Mouse (Mus musculus): ENCODE measurements around the gene Actn1. TPM values are rescaled to one million over a fixed set of nuclear protein-coding genes. Genes with fewer than 3 reads are reported as not detected.
A peak's percentile ranks its signal among the peaks of the same experiment; 100 is the strongest.

Actn1 gene
- polyA plus RNA-seq, 1 experiment from 2014 or later: 8.0 TPM

DNA sequence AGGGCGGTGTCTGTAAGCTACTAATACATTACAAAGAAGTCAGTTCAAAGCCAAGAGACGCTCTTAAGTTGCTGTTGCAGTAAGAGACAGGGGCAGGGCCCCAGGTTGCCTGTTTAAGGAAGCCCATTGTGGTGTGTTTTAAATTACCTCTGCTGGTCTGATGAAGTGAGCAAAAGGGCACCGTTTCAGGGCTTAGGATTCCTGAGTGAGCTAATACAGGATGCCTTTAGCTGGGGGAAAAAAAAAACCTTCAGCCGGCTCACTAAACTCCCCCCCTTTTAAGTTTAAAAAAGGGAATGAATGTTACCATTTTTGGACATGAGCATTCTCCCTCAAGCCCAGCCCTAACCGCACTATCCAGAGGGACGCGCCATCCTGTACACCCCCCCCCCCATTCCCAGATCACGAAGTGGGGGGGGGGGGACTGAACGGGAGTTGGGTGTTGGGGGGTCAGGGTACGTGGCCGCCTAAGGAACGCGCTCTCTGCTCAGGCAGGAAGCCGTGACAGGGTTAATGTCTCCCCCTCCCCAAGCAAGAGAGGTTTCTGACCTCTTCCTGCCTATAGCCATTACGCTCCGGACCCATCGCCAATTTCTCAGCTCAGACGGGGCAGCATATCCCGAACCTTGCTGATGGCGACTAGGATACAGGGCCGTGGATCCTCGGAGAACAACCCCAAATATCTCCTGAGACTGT lies 1.5 kb downstream of the Actn1 start:
- Histone ChIP-seq H3K27ac (replicated peaks) (peak overlapping the region; percentile 89), H3K9me3 (replicated peaks) (no peaks in the 10 kb centered on the region), H3K4me3 (replicated peaks) (peak overlapping the region; percentile 91), H3K4me2 (peak overlapping the region; percentile 93), H3K36me3 (no peaks in the 10 kb centered on the region), H3K27me3 (replicated peaks) (no peaks in the 10 kb centered on the region), H3K4me1 (peaks cover 29% of the 10 kb centered on the region), H3K9ac (replicated peaks) (peak overlapping the region; percentile 84)
- WGBS: 1% methylated on average over 22 of the region's 22 CpGs
- ATAC-seq (ENCODE audit: low FRiP score): no peak

GRCm38 (mm10) chr12:80251978-80252377 lies 8.2 kb downstream of the Actn1 start:
- Histone ChIP-seq H3K4me3 (replicated peaks) (no peak overlapping the region), H3K27me3 (replicated peaks) (no peaks in the 10 kb centered on the region), H3K27ac (replicated peaks) (no peak overlapping the region), H3K36me3 (no peaks in the 10 kb centered on the region), H3K9me3 (replicated peaks) (no peaks in the 10 kb centered on the region), H3K4me1 (peaks cover 9% of the 10 kb centered on the region; the same call in 1 of the 2 replicates), H3K9ac (replicated peaks) (no peak overlapping the region), H3K4me2 (no peak overlapping the region)
- ATAC-seq (ENCODE audit: low FRiP score): no peak
- 54% methylated on average over 2 of the region's 2 CpGs for WGBS

DNA sequence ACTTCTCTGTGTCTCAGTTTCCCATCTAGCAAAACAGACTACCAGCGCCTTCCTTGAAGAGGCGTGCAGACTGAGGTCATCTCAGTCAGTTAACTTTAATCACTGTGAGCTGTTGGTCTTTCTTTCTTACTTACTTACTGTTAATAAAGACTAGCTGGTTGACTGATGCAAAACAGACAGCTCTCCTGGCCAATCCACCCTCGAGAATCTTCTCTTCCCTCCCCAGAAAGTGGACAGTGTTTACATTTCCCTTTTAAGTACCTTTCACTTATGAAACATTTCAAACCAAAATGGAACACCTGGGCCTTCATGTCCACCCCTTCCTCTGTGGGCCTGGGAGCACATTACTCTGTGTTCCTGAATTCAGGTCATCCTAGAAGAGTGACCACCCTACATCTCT lies 8.6 kb downstream of the Actn1 start:
- no peak overlapping the region for H3K9ac ChIP-seq (replicated peaks)
- no peaks in the 10 kb centered on the region for H3K36me3 ChIP-seq
- H3K9me3 ChIP-seq (replicated peaks): no peaks in the 10 kb centered on the region
- H3K4me3 ChIP-seq (replicated peaks): no peak overlapping the region
- 83% methylated on average over 3 of the region's 3 CpGs for WGBS
- peaks cover 12% of the 10 kb centered on the region for H3K4me1 ChIP-seq
- no peak overlapping the region for H3K27ac ChIP-seq (replicated peaks)
- no peak for ATAC-seq (ENCODE audit: low FRiP score)
- no peaks in the 10 kb centered on the region for H3K27me3 ChIP-seq (replicated peaks)
- no peak overlapping the region for H3K4me2 ChIP-seq

DNA sequence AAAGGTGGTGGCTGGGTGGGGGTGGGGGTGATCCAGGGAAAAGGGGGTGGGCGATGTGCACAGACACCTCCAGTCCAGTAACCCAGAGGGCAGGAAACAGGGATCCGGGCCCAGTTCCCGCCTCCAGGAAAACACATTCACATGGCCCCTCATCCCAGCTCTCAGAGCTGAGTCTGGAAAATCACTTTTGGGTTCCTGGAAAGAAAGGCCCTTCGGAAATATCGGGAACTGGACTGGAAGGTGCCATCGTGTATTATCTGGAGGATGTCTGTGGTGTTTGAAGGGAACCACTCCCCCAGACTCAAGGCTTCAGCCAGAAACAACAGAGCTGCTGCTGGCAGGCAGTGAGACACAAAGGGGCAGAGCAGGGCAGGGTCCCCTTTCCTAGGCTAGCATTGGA lies 10.6 kb downstream of the Actn1 start:
- H3K4me1 ChIP-seq: peaks cover 15% of the 10 kb centered on the region
- no peaks in the 10 kb centered on the region for H3K9me3 ChIP-seq (replicated peaks)
- no peaks in the 10 kb centered on the region for H3K27me3 ChIP-seq (replicated peaks)
- H3K27ac ChIP-seq (replicated peaks): no peak overlapping the region; the same call in 1 of the 2 replicates
- no peak overlapping the region for H3K4me3 ChIP-seq (replicated peaks)
- no peaks in the 10 kb centered on the region for H3K36me3 ChIP-seq
- 73% methylated on average over 6 of the region's 6 CpGs for WGBS
- H3K9ac ChIP-seq (replicated peaks): no peak overlapping the region
- no peak overlapping the region for H3K4me2 ChIP-seq
- no peak for ATAC-seq (ENCODE audit: low FRiP score)

GRCm38 (mm10) chr12:80247067-80247466 lies 13.1 kb downstream of the Actn1 start:
- no peaks in the 10 kb centered on the region for H3K27me3 ChIP-seq (replicated peaks)
- no peak for ATAC-seq (ENCODE audit: low FRiP score)
- H3K9me3 ChIP-seq (replicated peaks): no peaks in the 10 kb centered on the region
- no peak overlapping the region for H3K4me3 ChIP-seq (replicated peaks)
- H3K9ac ChIP-seq (replicated peaks): no peak overlapping the region
- no peak overlapping the region for H3K27ac ChIP-seq (replicated peaks)
- no peak overlapping the region for H3K4me2 ChIP-seq
- H3K4me1 ChIP-seq: peaks cover 14% of the 10 kb centered on the region
- no peaks in the 10 kb centered on the region for H3K36me3 ChIP-seq
- WGBS: 74% methylated on average over 5 of the region's 5 CpGs

- 28% methylated on average over 2 of the region's 2 CpGs for WGBS
- Histone ChIP-seq H3K4me3 (replicated peaks) (no peak overlapping the region), H3K9ac (replicated peaks) (no peak overlapping the region), H3K4me2 (no peak overlapping the region), H3K4me1 (peaks cover 14% of the 10 kb centered on the region), H3K36me3 (no peaks in the 10 kb centered on the region), H3K27me3 (replicated peaks) (no peaks in the 10 kb centered on the region), H3K9me3 (replicated peaks) (no peaks in the 10 kb centered on the region), H3K27ac (replicated peaks) (no peak overlapping the region)
- ATAC-seq (ENCODE audit: low FRiP score): no peak
Measured at GRCm38 (mm10) chr12:80246505-80246904, 13.7 kb downstream of the Actn1 start.

DNA sequence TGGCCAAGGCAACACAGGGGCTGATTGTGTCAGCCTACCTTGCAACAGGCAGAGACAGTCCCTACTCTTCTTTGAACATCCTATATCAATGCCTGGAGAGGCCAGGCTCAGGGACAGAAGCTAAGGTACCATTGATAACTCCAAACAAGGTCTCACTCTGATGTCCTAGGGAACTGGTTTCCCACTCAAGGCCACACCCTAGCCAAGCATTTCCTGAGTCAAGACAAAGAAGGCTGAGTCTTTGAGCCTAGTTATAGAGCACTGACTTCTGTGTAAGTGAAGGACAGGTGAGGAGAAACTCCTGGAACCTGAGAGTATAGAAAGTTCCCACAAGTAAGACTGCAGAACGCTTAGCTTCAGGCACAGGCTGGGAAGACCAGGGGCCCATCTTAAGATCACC lies 15.4 kb downstream of the Actn1 start:
- H3K4me2 ChIP-seq: no peak overlapping the region
- 95% methylated on average over 1 of the region's 1 CpGs for WGBS
- no peak for ATAC-seq (ENCODE audit: low FRiP score)
- H3K36me3 ChIP-seq: no peaks in the 10 kb centered on the region
- H3K9ac ChIP-seq (replicated peaks): no peak overlapping the region
- H3K9me3 ChIP-seq (replicated peaks): no peaks in the 10 kb centered on the region
- peaks cover 10% of the 10 kb centered on the region for H3K4me1 ChIP-seq
- no peak overlapping the region for H3K27ac ChIP-seq (replicated peaks)
- no peak overlapping the region for H3K4me3 ChIP-seq (replicated peaks)
- no peaks in the 10 kb centered on the region for H3K27me3 ChIP-seq (replicated peaks)

DNA sequence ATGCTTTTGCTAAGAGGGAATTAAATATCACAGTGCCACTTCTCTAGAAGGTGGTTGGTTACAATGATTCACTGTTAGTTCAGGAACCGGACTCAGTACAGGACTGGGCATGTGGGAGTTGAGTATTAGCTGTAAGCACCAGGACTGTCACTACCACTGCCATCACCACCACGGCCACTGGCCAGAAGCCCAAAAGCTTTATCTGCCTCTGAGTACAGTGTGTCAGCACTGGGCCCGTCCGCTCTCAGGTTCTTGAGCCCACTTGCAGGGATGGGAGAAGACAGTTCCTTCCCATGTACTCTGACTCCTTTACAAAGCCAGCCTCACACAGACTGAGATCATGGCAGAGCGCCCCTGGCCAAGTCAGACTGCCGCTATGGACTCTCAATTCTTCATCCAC lies 16.0 kb downstream of the Actn1 start:
- 93% methylated on average over 6 of the region's 6 CpGs for WGBS
- Histone ChIP-seq H3K27ac (replicated peaks) (no peak overlapping the region), H3K9ac (replicated peaks) (no peak overlapping the region), H3K4me1 (peaks cover 16% of the 10 kb centered on the region), H3K9me3 (replicated peaks) (no peaks in the 10 kb centered on the region), H3K27me3 (replicated peaks) (no peaks in the 10 kb centered on the region), H3K36me3 (no peaks in the 10 kb centered on the region), H3K4me3 (replicated peaks) (no peak overlapping the region), H3K4me2 (no peak overlapping the region)
- no peak for ATAC-seq (ENCODE audit: low FRiP score)

GRCm38 (mm10) chr12:80243335-80243734 lies 16.8 kb downstream of the Actn1 start:
- ATAC-seq (ENCODE audit: low FRiP score): no peak
- Histone ChIP-seq H3K27ac (replicated peaks) (no peak overlapping the region), H3K4me1 (peaks cover 19% of the 10 kb centered on the region), H3K36me3 (no peaks in the 10 kb centered on the region), H3K4me3 (replicated peaks) (no peak overlapping the region), H3K4me2 (no peak overlapping the region), H3K27me3 (replicated peaks) (no peaks in the 10 kb centered on the region), H3K9me3 (replicated peaks) (no peaks in the 10 kb centered on the region), H3K9ac (replicated peaks) (no peak overlapping the region)
- 78% methylated on average over 4 of the region's 4 CpGs for WGBS

GRCm38 (mm10) chr12:80239445-80239844 lies 20.7 kb downstream of the Actn1 start:
- ATAC-seq (ENCODE audit: low FRiP score): 0 out of 2 replicates have a peak, but pooled peaks have one; percentile 50
- Histone ChIP-seq H3K27me3 (replicated peaks) (no peaks in the 10 kb centered on the region), H3K4me3 (replicated peaks) (no peak overlapping the region), H3K9me3 (replicated peaks) (no peaks in the 10 kb centered on the region), H3K9ac (replicated peaks) (no peak overlapping the region), H3K27ac (replicated peaks) (no peak overlapping the region), H3K4me1 (peaks cover 13% of the 10 kb centered on the region; the same call in 1 of the 2 replicates), H3K4me2 (no peak overlapping the region), H3K36me3 (0 out of 2 replicates have a peak, but pooled peaks cover under 1% of the 10 kb centered on the region)
- WGBS: 94% methylated on average over 5 of the region's 5 CpGs

GRCm38 (mm10) chr12:80238523-80238922 lies 21.6 kb downstream of the Actn1 start:
- no peak overlapping the region for H3K27ac ChIP-seq (replicated peaks)
- peaks cover 13% of the 10 kb centered on the region; the same call in 1 of the 2 replicates for H3K4me1 ChIP-seq
- H3K4me2 ChIP-seq: no peak overlapping the region
- H3K27me3 ChIP-seq (replicated peaks): no peaks in the 10 kb centered on the region
- 72% methylated on average over 3 of the region's 3 CpGs for WGBS
- ATAC-seq (ENCODE audit: low FRiP score): no peak
- 0 out of 2 replicates have a peak, but pooled peaks cover 3% of the 10 kb centered on the region for H3K9me3 ChIP-seq (replicated peaks)
- H3K36me3 ChIP-seq: 0 out of 2 replicates have a peak, but pooled peaks cover 3% of the 10 kb centered on the region
- no peak overlapping the region for H3K9ac ChIP-seq (replicated peaks)
- H3K4me3 ChIP-seq (replicated peaks): no peak overlapping the region

DNA sequence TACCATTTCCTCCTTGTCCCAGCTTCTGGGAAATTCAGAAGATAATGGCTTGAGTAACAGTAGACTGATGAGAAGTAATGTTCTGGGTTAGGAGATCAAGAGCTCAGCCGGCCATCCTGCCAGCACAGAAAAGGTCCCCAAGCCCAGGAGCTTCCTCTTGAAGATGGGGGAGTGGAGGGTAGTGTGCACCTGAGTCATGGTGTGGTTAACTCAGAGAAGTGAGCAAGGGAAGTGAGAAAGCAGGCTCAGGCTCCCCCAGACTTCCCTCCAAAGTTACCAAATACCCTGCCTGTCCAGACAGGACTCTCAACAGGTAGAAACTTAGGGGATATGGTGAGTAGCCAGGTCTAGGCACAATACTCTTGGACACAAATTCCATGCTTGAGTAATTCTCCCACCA lies 24.9 kb downstream of the Actn1 start:
- Histone ChIP-seq H3K27me3 (replicated peaks) (no peaks in the 10 kb centered on the region), H3K4me3 (replicated peaks) (no peak overlapping the region), H3K4me2 (no peak overlapping the region), H3K9me3 (replicated peaks) (0 out of 2 replicates have a peak, but pooled peaks cover 3% of the 10 kb centered on the region), H3K36me3 (0 out of 2 replicates have a peak, but pooled peaks cover 3% of the 10 kb centered on the region), H3K4me1 (peaks cover 23% of the 10 kb centered on the region), H3K27ac (replicated peaks) (no peak overlapping the region), H3K9ac (replicated peaks) (no peak overlapping the region)
- no peak for ATAC-seq (ENCODE audit: low FRiP score)
- 94% methylated on average over 1 of the region's 1 CpGs for WGBS

Measured in neural tube, embryonic 15.5 days (tissue).